Mouse (Mus musculus) hindbrain, embryonic 13.5 days (tissue): ENCODE data around the gene Paqr9. TPM values are rescaled to one million over a fixed set of nuclear protein-coding genes. Genes with fewer than 3 reads are reported as not detected.

Experiments used
- ATAC-seq: fragments of 200-750 bp; cut with Nextera tagmentation; 2 replicates; pipeline ENCODE4 v1.8.0; 2017; ENCODE audit warnings: moderate TSS enrichment; ENCODE audit not compliant: low FRiP score
- H3K27ac ChIP-seq: fragments of 300-500 bp; sonication (generic); 2 replicates; pipeline ENCODE4 v1.5.1; 2015; ENCODE audit warnings: inconsistent platforms, mild to moderate bottlenecking, moderate library complexity
- H3K27me3 ChIP-seq: fragments of 300-500 bp; sonication (generic); 2 replicates; pipeline ENCODE4 v1.6.1; 2015; ENCODE audit warnings: mild to moderate bottlenecking, inconsistent platforms
- H3K36me3 ChIP-seq: fragments of 300-500 bp; sonication (generic); 2 replicates; pipeline ENCODE4 v1.6.1; 2015; ENCODE audit warnings: mild to moderate bottlenecking, inconsistent platforms
- H3K4me1 ChIP-seq: fragments of 300-500 bp; sonication (generic); replicated peaks from 2 replicates; pipeline ENCODE4 v1.6.1; 2015; ENCODE audit warnings: inconsistent platforms
- H3K4me2 ChIP-seq: fragments of 300-500 bp; sonication (generic); 2 replicates; pipeline ENCODE4 v1.6.1; 2015; ENCODE audit warnings: inconsistent platforms, mild to moderate bottlenecking, moderate library complexity
- H3K4me3 ChIP-seq: fragments of 300-500 bp; sonication (generic); 2 replicates; pipeline ENCODE4 v1.5.1; 2015; ENCODE audit warnings: mild to moderate bottlenecking, inconsistent platforms
- H3K9ac ChIP-seq: fragments of 300-500 bp; sonication (generic); 2 replicates; pipeline ENCODE4 v1.6.1; 2015; ENCODE audit warnings: mild to moderate bottlenecking, inconsistent platforms
- H3K9me3 ChIP-seq: fragments of 300-500 bp; sonication (generic); 2 replicates; pipeline ENCODE4 v1.6.1; 2016; ENCODE audit warnings: inconsistent platforms
- WGBS: fragments of 180-500 bp; shearing (Covaris S2); methylation state at CpG from one replicate; pipeline ENCODE4 v1.1.7; 2015; 5-methylcytosine and 5-hydroxymethylcytosine counted together
- polyA plus RNA-seq: library from polyadenylated mRNA; unstranded; fragments of >200 nt; fragmentation: Nextera tagmentation; extraction: Ambion mirVana; gene quantifications from 2 replicates; pipeline ENCODE4 v1.2.1, GENCODE M21; 2015

The Paqr9 gene
- polyA plus RNA-seq, 1 experiment from 2014 or later: 3.1 TPM

- Histone ChIP-seq H3K9me3 (no peaks in the 10 kb centered on the region), H3K4me1 (peaks cover 6% of the 10 kb centered on the region; the same call in 1 of the 2 replicates), H3K4me2 (no peak overlapping the region), H3K9ac (no peak overlapping the region), H3K4me3 (no peak overlapping the region), H3K36me3 (no peaks in the 10 kb centered on the region), H3K27ac (no peak overlapping the region), H3K27me3 (peaks cover 2% of the 10 kb centered on the region; the same call in 1 of the 2 replicates)
- ATAC-seq: no peak
- 94% methylated on average over 5 of the region's 5 CpGs for WGBS
Measured at GRCm38 (mm10) chr9:95569249-95569648, 9.8 kb downstream of the Paqr9 start.

GRCm38 (mm10) chr9:95569966-95570365 is 10.5 kb downstream of the Paqr9 start:
- Histone ChIP-seq H3K4me1 (peaks cover 6% of the 10 kb centered on the region; the same call in 1 of the 2 replicates), H3K9me3 (no peaks in the 10 kb centered on the region), H3K4me3 (no peak overlapping the region), H3K4me2 (no peak overlapping the region), H3K9ac (no peak overlapping the region), H3K27me3 (no peaks in the 10 kb centered on the region), H3K27ac (no peak overlapping the region), H3K36me3 (no peaks in the 10 kb centered on the region)
- no peak for ATAC-seq
- WGBS: 94% methylated on average over 5 of the region's 5 CpGs

- H3K9me3 ChIP-seq: no peaks in the 10 kb centered on the region
- no peak overlapping the region for H3K27ac ChIP-seq
- WGBS: 86% methylated on average over 4 of the region's 4 CpGs
- ATAC-seq: no peak
- no peaks in the 10 kb centered on the region for H3K27me3 ChIP-seq
- H3K4me1 ChIP-seq: peaks cover 6% of the 10 kb centered on the region; the same call in 1 of the 2 replicates
- H3K9ac ChIP-seq: no peak overlapping the region
- H3K36me3 ChIP-seq: no peaks in the 10 kb centered on the region
- no peak overlapping the region for H3K4me3 ChIP-seq
- H3K4me2 ChIP-seq: no peak overlapping the region
Measured at GRCm38 (mm10) chr9:95570604-95571003, 11.1 kb downstream of the Paqr9 start.

DNA sequence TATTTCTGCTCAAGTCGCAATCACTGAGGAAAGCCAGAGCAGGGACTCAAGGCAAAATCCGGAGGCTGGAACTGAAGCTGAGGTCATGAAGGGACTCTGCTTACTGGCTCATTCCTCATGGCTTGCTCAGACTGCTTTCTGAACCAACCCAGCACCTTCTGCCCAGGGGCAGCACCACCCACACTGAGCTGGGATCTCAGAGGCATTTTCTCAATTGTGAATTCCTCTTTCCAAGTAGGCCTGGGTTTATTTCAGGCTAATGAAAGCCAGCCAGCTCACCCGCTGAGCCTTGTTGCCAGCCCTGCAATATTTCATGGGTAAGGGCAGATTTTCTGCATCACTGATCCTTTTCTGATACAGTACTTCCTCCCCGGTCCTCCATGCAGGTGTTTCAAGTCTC is 12.0 kb downstream of the Paqr9 start:
- Histone ChIP-seq H3K27me3 (no peaks in the 10 kb centered on the region), H3K9me3 (no peaks in the 10 kb centered on the region), H3K4me2 (no peak overlapping the region), H3K4me1 (peaks cover 6% of the 10 kb centered on the region; the same call in 1 of the 2 replicates), H3K9ac (no peak overlapping the region), H3K36me3 (no peaks in the 10 kb centered on the region), H3K4me3 (no peak overlapping the region), H3K27ac (no peak overlapping the region)
- 77% methylated on average over 4 of the region's 4 CpGs for WGBS
- ATAC-seq: no peak

DNA sequence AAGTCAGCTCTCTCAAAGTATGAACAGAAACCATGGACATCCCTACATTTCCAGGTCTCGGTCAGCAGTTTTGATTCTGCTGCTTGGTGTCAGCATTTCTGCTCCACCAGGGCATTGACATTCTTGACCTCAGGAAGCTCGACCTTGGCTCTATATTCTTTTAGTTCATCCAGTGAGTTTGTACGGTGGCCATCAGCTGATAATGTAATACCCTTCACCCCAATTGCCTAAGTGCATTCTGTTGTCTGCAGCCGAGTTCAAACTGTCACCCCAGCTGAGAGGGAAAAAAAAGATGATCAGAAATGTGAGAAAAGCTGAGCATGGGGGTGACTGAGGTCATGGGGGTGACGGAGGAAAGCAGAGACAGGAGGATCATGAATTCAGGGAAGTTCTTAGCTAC is 13.1 kb downstream of the Paqr9 start:
- ATAC-seq: no peak
- H3K27ac ChIP-seq: no peak overlapping the region

GRCm38 (mm10) chr9:95574116-95574515 is 14.7 kb downstream of the Paqr9 start:
- no peaks in the 10 kb centered on the region for H3K4me1 ChIP-seq
- no peak overlapping the region for H3K9ac ChIP-seq
- no peaks in the 10 kb centered on the region for H3K27me3 ChIP-seq
- H3K9me3 ChIP-seq: no peaks in the 10 kb centered on the region
- no peak overlapping the region for H3K4me2 ChIP-seq
- no peak overlapping the region for H3K27ac ChIP-seq
- H3K4me3 ChIP-seq: no peak overlapping the region
- 83% methylated on average over 4 of the region's 4 CpGs for WGBS
- H3K36me3 ChIP-seq: no peaks in the 10 kb centered on the region
- no peak for ATAC-seq

More for the DNA sequence above, 13.1 kb downstream of the Paqr9 start:
- Histone ChIP-seq H3K36me3 (no peaks in the 10 kb centered on the region), H3K4me3 (no peak overlapping the region), H3K9me3 (no peaks in the 10 kb centered on the region), H3K27me3 (no peaks in the 10 kb centered on the region), H3K4me2 (no peak overlapping the region), H3K9ac (no peak overlapping the region), H3K4me1 (no peaks in the 10 kb centered on the region)
- WGBS: 76% methylated on average over 5 of the region's 5 CpGs

DNA sequence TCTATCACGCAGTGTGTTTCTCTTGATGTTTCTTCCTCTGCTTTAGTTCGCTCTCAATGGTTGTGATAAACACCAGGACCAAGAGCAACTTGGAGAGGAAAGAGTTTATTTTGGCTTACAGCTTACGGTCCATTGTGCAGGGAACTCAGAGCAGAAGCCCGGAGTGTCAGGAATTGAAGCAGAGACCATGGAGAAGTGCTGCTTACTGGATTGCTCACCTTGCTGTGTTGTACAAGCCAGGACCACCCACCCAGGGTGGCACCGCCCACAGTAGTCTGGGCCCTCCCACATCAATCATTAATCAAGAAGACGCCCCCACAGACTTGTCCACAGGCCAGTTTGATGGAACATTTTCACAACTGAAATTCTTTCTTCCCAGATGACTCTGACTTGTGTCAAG is 18.0 kb downstream of the Paqr9 start:
- Histone ChIP-seq H3K4me2 (no peak overlapping the region), H3K4me1 (peaks cover 8% of the 10 kb centered on the region), H3K27ac (no peak overlapping the region), H3K36me3 (no peaks in the 10 kb centered on the region), H3K27me3 (peaks cover 9% of the 10 kb centered on the region; the same call in 1 of the 2 replicates), H3K9ac (no peak overlapping the region), H3K9me3 (no peaks in the 10 kb centered on the region), H3K4me3 (no peak overlapping the region)
- ATAC-seq: no peak
- WGBS: 92% methylated on average over 6 of the region's 6 CpGs

DNA sequence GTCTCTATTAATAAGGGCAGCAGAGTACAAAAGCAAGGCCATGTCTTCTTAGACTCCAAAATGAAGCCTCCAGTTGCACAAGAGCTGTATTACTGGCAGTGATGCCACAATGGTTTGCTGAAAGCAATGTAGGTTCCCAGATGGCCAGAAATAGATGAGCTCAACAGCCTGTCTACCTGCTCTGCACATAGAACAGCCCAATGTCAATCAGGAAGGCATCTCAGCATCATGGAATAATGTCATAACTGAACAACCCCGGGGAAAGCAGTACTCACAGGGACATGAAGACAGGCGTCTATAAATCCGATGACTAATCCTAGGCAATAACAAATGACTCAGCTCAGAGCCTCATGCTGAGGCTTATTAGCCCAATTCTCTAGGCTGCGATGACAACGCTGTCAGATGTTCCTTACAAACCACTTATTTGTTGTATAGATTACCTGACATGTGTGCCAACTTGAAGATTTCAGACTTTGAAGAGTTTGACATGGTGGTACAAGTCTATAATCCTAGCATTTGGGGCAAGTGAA is 19.0 kb downstream of the Paqr9 start:
- Histone ChIP-seq H3K27ac (no peak overlapping the region), H3K4me1 (peaks cover 8% of the 10 kb centered on the region), H3K4me2 (no peak overlapping the region), H3K9ac (no peak overlapping the region), H3K36me3 (no peaks in the 10 kb centered on the region), H3K9me3 (no peaks in the 10 kb centered on the region), H3K4me3 (no peak overlapping the region), H3K27me3 (peaks cover 12% of the 10 kb centered on the region)
- WGBS: 93% methylated on average over 5 of the region's 5 CpGs
- ATAC-seq: no peak

GRCm38 (mm10) chr9:95581021-95581757 is 21.7 kb downstream of the Paqr9 start:
- no peak for ATAC-seq
- H3K4me2 ChIP-seq: no peak overlapping the region
- no peak overlapping the region for H3K27ac ChIP-seq
- WGBS: 60% methylated on average over 16 of the region's 16 CpGs
- H3K4me3 ChIP-seq: 0 out of 2 replicates have a peak overlapping the region, but pooled peaks have one; percentile 26
- H3K36me3 ChIP-seq: no peaks in the 10 kb centered on the region
- no peaks in the 10 kb centered on the region for H3K9me3 ChIP-seq
- H3K4me1 ChIP-seq: peaks cover 8% of the 10 kb centered on the region
- H3K27me3 ChIP-seq: peaks cover 12% of the 10 kb centered on the region
- no peak overlapping the region for H3K9ac ChIP-seq

DNA sequence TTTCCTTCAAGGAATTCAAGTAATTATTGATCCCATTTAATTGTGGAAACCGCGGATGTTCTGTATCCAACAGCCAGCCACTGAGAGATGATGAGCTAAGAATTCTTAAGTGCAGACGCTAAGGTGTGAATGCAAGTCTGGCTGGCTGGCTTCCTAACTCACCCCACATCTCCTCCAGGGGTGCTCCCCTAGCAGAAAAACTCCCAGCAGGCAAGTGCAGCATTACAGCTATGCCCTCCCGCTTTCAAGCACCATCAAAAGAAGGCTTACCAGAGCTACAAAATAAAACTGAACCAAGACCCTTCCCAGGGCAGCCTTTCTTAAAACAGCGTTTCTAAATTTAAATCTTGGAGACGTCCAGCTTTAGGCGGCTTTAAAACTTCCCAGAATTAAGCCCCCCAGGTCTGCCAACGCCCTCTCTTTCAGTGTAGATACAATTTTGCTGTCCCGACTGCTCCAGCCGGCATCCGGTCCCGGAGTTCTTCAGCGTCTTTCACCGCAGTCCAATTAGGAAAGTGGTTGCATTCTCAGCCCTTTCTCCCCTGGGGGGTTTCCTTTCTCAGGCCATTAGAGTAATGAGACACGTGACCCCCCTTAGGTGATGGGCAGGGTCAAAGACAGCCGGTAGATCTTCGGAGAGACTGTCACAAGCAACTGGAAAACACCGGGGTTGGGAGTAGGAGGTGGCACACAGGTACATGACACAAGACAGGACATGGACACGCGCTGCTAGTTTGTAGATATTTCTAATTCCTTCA is 22.5 kb downstream of the Paqr9 start:
- Histone ChIP-seq H3K27ac (no peak overlapping the region), H3K27me3 (peaks cover 12% of the 10 kb centered on the region), H3K4me2 (peak overlapping the region; percentile 54), H3K4me1 (peaks cover 8% of the 10 kb centered on the region), H3K36me3 (no peaks in the 10 kb centered on the region), H3K9ac (peak overlapping the region; percentile 9), H3K4me3 (peak overlapping the region; percentile 26), H3K9me3 (no peaks in the 10 kb centered on the region)
- ATAC-seq: no peak
- WGBS: 9% methylated on average over 20 of the region's 20 CpGs

GRCm38 (mm10) chr9:95582555-95582954 is 23.1 kb downstream of the Paqr9 start:
- Histone ChIP-seq H3K4me2 (peak overlapping the region; percentile 54), H3K36me3 (no peaks in the 10 kb centered on the region), H3K27ac (no peak overlapping the region), H3K9me3 (no peaks in the 10 kb centered on the region), H3K4me1 (peaks cover 8% of the 10 kb centered on the region), H3K27me3 (peaks cover 12% of the 10 kb centered on the region), H3K9ac (no peak overlapping the region), H3K4me3 (no peak overlapping the region)
- 22% methylated on average over 8 of the region's 8 CpGs for WGBS
- no peak for ATAC-seq

GRCm38 (mm10) chr9:95586046-95586445 is 26.6 kb downstream of the Paqr9 start:
- H3K36me3 ChIP-seq: no peaks in the 10 kb centered on the region
- H3K4me1 ChIP-seq: peaks cover 8% of the 10 kb centered on the region
- H3K9me3 ChIP-seq: no peaks in the 10 kb centered on the region
- H3K9ac ChIP-seq: no peak overlapping the region
- peaks cover 10% of the 10 kb centered on the region for H3K27me3 ChIP-seq
- no peak overlapping the region for H3K4me2 ChIP-seq
- H3K27ac ChIP-seq: no peak overlapping the region
- WGBS: 93% methylated on average over 4 of the region's 5 CpGs
- no peak for ATAC-seq
- no peak overlapping the region for H3K4me3 ChIP-seq
